Mouse (Mus musculus) kidney, adult 2 months (tissue): ENCODE measurements around the gene Hibch.

Source experiments
- CTCF ChIP-seq: fragments of 200-500 bp; conservative IDR thresholded peaks from 2 replicates; pipeline ENCODE4 v1.5.1; 2011; ENCODE audit warnings: low read depth, mild to moderate bottlenecking, control low read depth, low read length, moderate library complexity, mixed read lengths; ENCODE audit not compliant: insufficient read depth, insufficient read length
- POLR2A ChIP-seq: fragments of 200-500 bp; IDR thresholded peaks from one replicate; pipeline ENCODE4 v1.6.1; 2011; ENCODE audit warnings: low read depth, low read length, control low read depth

DNA sequence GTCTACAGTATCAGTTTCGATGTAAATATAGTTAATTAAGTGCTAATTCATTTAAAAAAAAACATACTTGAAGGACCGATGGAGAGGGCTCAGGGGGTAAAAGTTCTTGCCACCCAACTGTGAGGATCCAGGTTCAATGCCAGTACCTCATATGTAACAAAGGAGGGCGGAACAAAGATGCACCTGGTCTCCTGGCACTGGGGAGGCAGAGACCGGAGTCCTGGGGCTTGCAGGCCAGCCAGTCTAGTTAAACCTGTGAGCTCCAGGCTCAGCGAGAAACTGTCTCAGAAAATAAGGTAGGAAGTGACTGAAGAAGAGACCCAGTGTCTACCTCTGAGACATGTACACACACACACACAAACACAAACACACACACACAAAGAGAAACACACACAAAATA lies 103.2 kb downstream of the Hibch start:
- TF ChIP-seq CTCF (no peak), POLR2A (no peak)
